Mouse (Mus musculus): ENCODE measurements around the gene Trp53tg5. TPM values are rescaled to one million over a fixed set of nuclear protein-coding genes. Genes with fewer than 3 reads are reported as not detected.

The Trp53tg5 gene
- polyA plus RNA-seq, 1 experiment from 2014 or later: not detected

DNA sequence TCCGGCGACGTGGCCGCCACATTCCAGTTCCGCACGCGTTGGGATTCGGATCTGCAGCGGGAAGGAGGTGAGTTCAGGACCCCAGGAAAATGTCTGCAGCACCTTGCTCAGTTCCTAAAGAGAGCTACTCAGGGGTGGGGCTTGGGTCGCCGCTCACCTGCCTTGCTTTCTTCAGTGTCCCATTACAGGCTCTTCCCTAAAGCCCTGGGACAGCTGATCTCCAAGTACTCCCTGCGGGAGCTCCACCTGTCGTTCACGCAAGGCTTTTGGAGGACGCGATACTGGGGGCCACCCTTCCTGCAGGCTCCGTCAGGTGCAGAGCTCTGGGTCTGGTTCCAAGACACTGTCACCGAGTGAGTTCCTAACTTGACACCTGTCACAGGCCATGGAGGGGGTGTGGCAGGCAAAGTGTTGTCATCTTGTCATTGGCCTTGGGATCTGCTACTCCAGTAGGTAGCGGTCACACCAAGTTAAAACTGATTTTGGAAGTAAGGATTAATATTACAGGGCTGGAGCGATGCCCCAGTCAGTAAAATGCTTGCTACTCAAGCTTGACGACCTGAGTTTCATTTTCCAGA, 24.3 kb upstream of the Trp53tg5 start:
- Histone ChIP-seq H3K27me3 (replicated peaks; ENCODE audit: control insufficient read depth, insufficient read depth, low read length) (no peaks in the 10 kb centered on the region), H3K9me3 (ENCODE audit: control insufficient read depth, low read length) (no peaks in the 10 kb centered on the region), H3K4me1 (ENCODE audit: control insufficient read depth, insufficient read depth, low read depth, low read length) (peaks cover 15% of the 10 kb centered on the region), H3K36me3 (ENCODE audit: control insufficient read depth, insufficient read depth, low read length) (peaks cover 18% of the 10 kb centered on the region; the same call in 1 of the 2 replicates), H3K27ac (ENCODE audit: low read depth, low read length) (0 out of 2 replicates have a peak overlapping the region, but pooled peaks have one; percentile 55), H3K4me3 (ENCODE audit: low read length) (peak overlapping the region; percentile 68), H3K9ac (ENCODE audit: low read depth, low read length) (peak overlapping the region; percentile 87), H3K4me2 (ENCODE audit: low read length) (peak overlapping the region; percentile 87)
- ATAC-seq: peak; percentile 43
- 6% methylated on average over 21 of the region's 21 CpGs for WGBS

DNA sequence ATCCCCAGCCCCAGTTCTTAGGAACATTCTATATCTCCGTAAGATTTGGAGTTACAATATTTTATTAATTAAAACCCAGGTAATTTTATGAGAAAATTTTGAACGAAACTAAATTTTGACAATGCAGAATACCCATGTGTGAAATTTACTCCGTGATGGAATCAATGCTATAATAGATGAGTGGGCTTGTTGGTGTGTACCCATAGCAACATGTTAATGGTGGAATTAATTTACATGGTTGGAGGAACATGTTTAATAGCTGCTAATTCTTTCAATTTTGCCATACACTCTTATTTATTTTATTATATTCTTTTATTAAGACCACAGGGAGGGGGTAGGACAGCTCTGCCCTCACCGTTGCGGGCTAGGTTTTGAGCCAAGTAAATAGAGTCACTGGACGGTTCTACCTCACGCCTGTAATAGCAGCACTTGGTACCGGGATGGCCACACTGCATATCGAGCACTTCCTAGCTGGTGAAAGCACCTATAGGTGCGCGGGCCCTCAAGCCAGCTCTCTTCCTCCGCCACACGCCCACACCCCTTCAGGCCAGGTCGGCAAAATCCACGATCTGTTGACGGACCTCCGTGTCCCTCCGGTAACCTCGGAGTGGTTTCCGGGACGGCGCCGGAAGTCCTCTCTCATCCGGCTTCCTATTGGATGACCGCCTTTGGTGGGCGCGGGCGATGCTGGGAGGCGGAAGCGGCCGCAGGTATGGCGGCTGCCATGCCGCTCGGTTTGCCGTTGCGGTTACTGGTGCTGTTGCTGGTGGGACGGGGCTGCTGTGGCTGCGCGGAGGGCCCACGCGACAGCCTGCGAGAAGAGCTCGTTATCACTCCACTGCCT, 23.5 kb upstream of the Trp53tg5 start, which contains the start of gene Pigt:
Gene Pigt, plus strand, starts transcription at position 674 of the 844 bp plus-strand sequence.
- Histone ChIP-seq H3K4me3 (ENCODE audit: low read length) (peak within 1 kb of the TSS; percentile 68), H3K4me1 (ENCODE audit: control insufficient read depth, insufficient read depth, low read depth, low read length) (peaks cover 15% of the 10 kb centered on the region), H3K9ac (ENCODE audit: low read depth, low read length) (peak within 1 kb of the TSS; percentile 87), H3K27ac (ENCODE audit: low read depth, low read length) (peak within 1 kb of the TSS; percentile 86), H3K9me3 (ENCODE audit: control insufficient read depth, low read length) (no peaks in the 10 kb centered on the region), H3K27me3 (replicated peaks; ENCODE audit: control insufficient read depth, insufficient read depth, low read length) (no peaks in the 10 kb centered on the region), H3K4me2 (ENCODE audit: low read length) (peak within 1 kb of the TSS; percentile 87), H3K36me3 (ENCODE audit: control insufficient read depth, insufficient read depth, low read length) (peaks cover 12% of the 10 kb centered on the region; the same call in 1 of the 2 replicates)
- peak; percentile 94 for ATAC-seq
- WGBS: 4% methylated on average over 43 of the region's 43 CpGs

DNA sequence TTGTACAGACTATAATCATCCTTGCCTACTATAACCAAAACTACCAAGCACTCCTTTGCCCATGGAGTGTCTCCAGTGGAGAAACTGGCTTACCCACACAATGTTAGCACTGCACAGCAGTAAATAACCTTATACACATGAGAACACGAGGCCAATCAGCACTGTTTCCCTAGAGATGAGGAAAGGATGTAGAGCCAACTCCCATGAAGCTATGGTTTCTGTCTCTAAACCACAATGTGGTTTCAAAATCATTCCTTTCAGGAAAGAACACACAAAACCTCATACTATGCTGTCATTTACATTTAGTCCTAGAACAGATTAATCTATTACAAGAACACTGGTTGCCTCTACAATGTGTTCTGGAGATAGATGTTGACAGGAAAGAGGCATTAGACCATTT, 22.8 kb upstream of the Trp53tg5 start:
- H3K27me3 ChIP-seq (replicated peaks; ENCODE audit: control insufficient read depth, insufficient read depth, low read length): no peaks in the 10 kb centered on the region
- 63% methylated on average over 1 of the region's 1 CpGs for WGBS
- H3K4me3 ChIP-seq (ENCODE audit: low read length): no peak overlapping the region; the same call in 1 of the 2 replicates
- no peaks in the 10 kb centered on the region for H3K9me3 ChIP-seq (ENCODE audit: control insufficient read depth, low read length)
- H3K4me2 ChIP-seq (ENCODE audit: low read length): no peak overlapping the region; the same call in 1 of the 2 replicates
- no peak overlapping the region for H3K9ac ChIP-seq (ENCODE audit: low read depth, low read length)
- H3K4me1 ChIP-seq (ENCODE audit: control insufficient read depth, insufficient read depth, low read depth, low read length): peaks cover 15% of the 10 kb centered on the region
- H3K27ac ChIP-seq (ENCODE audit: low read depth, low read length): no peak overlapping the region
- ATAC-seq: no peak
- H3K36me3 ChIP-seq (ENCODE audit: control insufficient read depth, insufficient read depth, low read length): peaks cover 7% of the 10 kb centered on the region; the same call in 1 of the 2 replicates

DNA sequence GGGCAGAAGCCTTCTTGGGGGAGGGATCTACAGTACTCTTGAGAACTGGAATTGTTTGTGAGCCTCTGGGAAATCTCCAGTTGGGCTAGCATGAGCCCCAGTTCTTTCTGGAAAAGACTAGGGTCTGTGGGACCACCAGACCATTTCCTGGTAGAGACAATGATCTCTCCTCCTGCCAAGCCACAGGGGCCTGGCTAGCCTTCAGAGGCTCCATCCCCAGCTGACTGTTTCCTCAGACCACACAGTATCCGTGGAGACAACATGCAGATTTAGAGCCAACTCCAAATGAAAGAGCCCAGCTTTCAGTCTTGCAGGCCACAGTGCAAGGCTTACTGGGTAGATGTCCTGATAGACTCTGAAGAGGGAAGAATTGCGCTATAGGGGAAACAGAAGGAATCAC, 20.6 kb upstream of the Trp53tg5 start:
- ATAC-seq: peak; percentile 70
- peaks cover 15% of the 10 kb centered on the region for H3K4me1 ChIP-seq (ENCODE audit: control insufficient read depth, insufficient read depth, low read depth, low read length)
- no peaks in the 10 kb centered on the region for H3K27me3 ChIP-seq (replicated peaks; ENCODE audit: control insufficient read depth, insufficient read depth, low read length)
- no peak overlapping the region; the same call in 1 of the 2 replicates for H3K27ac ChIP-seq (ENCODE audit: low read depth, low read length)
- H3K4me3 ChIP-seq (ENCODE audit: low read length): no peak overlapping the region
- peaks cover under 1% of the 10 kb centered on the region; the same call in 1 of the 2 replicates for H3K36me3 ChIP-seq (ENCODE audit: control insufficient read depth, insufficient read depth, low read length)
- no peaks in the 10 kb centered on the region for H3K9me3 ChIP-seq (ENCODE audit: control insufficient read depth, low read length)
- WGBS: 44% methylated on average over 2 of the region's 2 CpGs
- H3K9ac ChIP-seq (ENCODE audit: low read depth, low read length): no peak overlapping the region
- no peak overlapping the region for H3K4me2 ChIP-seq (ENCODE audit: low read length)

DNA sequence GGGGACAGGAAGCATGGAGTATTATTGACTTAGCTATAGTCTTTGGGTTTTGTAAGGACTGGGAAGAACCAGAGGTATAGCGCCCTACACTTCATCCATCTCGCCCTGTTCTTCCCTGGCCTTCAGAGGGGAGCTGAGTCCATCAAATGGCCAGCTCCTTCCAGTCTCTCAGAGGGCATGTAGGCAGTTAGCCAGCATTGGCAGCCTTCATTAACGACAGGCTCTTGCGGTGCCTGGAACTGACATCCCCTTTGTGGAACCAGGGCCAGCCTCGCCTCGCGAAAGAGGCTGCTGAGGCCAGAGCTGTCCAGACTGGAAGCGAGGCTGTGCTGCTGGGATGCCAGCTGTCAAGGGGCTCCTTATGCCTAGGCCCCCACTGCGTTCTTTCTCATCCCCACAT, 14.3 kb upstream of the Trp53tg5 start:
- Histone ChIP-seq H3K27me3 (replicated peaks; ENCODE audit: control insufficient read depth, insufficient read depth, low read length) (no peaks in the 10 kb centered on the region), H3K9me3 (ENCODE audit: control insufficient read depth, low read length) (no peaks in the 10 kb centered on the region), H3K4me1 (ENCODE audit: control insufficient read depth, insufficient read depth, low read depth, low read length) (peaks cover 12% of the 10 kb centered on the region), H3K4me3 (ENCODE audit: low read length) (no peak overlapping the region), H3K9ac (ENCODE audit: low read depth, low read length) (no peak overlapping the region; the same call in 1 of the 2 replicates), H3K36me3 (ENCODE audit: control insufficient read depth, insufficient read depth, low read length) (no peaks in the 10 kb centered on the region), H3K4me2 (ENCODE audit: low read length) (peak overlapping the region; percentile 100), H3K27ac (ENCODE audit: low read depth, low read length) (no peak overlapping the region)
- peak; percentile 31; the same call in 1 of the 2 replicates for ATAC-seq
- WGBS: 53% methylated on average over 9 of the region's 9 CpGs

DNA sequence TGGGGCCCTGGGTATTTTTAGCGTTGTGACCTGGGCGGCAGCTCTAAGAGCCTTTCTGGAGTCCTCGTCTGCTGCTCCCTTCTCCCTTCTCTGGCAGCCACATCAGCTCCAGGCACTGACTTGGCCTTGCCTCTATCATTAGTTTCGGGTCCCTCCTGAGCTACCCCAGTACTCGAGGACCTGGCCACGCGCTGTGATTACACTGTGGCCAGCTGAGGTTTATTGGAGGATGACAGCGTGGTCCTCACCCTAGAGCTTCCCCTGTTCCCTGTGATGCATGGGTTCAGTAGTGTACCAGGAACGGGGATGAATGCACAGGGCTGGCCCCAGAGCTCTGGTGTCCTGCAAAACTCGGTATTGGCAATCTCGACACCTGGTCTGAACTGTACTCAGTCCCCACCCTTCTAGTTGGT, 13.6 kb upstream of the Trp53tg5 start:
- Histone ChIP-seq H3K4me1 (ENCODE audit: control insufficient read depth, insufficient read depth, low read depth, low read length) (peaks cover 12% of the 10 kb centered on the region), H3K9me3 (ENCODE audit: control insufficient read depth, low read length) (no peaks in the 10 kb centered on the region), H3K4me2 (ENCODE audit: low read length) (peak overlapping the region; percentile 100), H3K9ac (ENCODE audit: low read depth, low read length) (peak overlapping the region; percentile 80), H3K4me3 (ENCODE audit: low read length) (peak overlapping the region; percentile 87), H3K27ac (ENCODE audit: low read depth, low read length) (peak overlapping the region; percentile 30; the same call in 1 of the 2 replicates), H3K27me3 (replicated peaks; ENCODE audit: control insufficient read depth, insufficient read depth, low read length) (no peaks in the 10 kb centered on the region), H3K36me3 (ENCODE audit: control insufficient read depth, insufficient read depth, low read length) (no peaks in the 10 kb centered on the region)
- WGBS: 13% methylated on average over 11 of the region's 11 CpGs
- no peak for ATAC-seq

DNA sequence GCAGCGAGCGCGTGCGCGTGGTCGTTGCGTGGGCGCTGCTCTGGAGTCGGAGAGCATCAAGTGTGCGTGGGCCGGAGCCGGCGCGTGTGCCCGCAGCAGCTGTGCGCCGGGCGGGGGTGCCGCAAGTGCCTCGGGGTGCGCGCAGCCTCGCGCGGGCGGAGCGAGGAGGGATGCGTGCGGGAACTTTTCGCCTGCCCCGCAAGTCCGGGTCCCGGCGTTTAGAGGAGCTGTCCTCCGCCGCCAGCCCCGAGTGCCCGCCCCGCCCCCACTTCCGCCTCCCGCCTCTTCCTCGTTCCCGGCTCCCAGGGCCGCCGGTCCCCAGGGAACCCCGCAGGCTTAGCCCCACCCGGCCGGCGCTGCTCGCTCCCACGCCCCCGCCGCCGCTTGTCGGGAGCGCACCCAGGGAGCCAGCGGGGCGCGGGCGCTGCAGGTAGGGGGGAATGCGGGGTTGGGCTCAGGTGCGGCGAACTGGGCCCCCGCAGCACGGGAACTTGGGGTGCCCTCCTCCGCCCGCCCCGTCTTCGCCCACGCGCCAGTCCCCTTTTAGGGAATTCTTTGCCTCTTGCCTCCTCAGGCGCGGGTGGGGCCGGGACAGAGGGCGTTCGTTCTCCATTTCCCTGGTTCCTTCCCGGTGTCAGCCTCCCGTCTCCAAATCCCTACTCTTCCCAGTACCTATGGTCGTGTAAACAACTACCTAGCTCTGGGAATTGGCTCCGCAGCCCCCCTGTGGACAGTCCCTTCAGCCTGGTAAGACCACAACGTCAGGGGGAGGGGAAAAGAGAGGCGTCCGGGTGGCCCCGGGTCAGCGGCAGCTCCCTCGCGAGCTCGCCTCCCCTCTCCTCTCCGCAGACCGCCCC, 13.0 kb upstream of the Trp53tg5 start:
- peaks cover 12% of the 10 kb centered on the region for H3K4me1 ChIP-seq (ENCODE audit: control insufficient read depth, insufficient read depth, low read depth, low read length)
- peak overlapping the region; percentile 80 for H3K9ac ChIP-seq (ENCODE audit: low read depth, low read length)
- H3K9me3 ChIP-seq (ENCODE audit: control insufficient read depth, low read length): no peaks in the 10 kb centered on the region
- no peaks in the 10 kb centered on the region for H3K36me3 ChIP-seq (ENCODE audit: control insufficient read depth, insufficient read depth, low read length)
- H3K4me3 ChIP-seq (ENCODE audit: low read length): peak overlapping the region; percentile 87
- H3K27ac ChIP-seq (ENCODE audit: low read depth, low read length): peak overlapping the region; percentile 30; the same call in 1 of the 2 replicates
- peak; percentile 65 for ATAC-seq
- peak overlapping the region; percentile 100 for H3K4me2 ChIP-seq (ENCODE audit: low read length)
- 0% methylated on average over 52 of the region's 90 CpGs for WGBS
- H3K27me3 ChIP-seq (replicated peaks; ENCODE audit: control insufficient read depth, insufficient read depth, low read length): no peaks in the 10 kb centered on the region

DNA sequence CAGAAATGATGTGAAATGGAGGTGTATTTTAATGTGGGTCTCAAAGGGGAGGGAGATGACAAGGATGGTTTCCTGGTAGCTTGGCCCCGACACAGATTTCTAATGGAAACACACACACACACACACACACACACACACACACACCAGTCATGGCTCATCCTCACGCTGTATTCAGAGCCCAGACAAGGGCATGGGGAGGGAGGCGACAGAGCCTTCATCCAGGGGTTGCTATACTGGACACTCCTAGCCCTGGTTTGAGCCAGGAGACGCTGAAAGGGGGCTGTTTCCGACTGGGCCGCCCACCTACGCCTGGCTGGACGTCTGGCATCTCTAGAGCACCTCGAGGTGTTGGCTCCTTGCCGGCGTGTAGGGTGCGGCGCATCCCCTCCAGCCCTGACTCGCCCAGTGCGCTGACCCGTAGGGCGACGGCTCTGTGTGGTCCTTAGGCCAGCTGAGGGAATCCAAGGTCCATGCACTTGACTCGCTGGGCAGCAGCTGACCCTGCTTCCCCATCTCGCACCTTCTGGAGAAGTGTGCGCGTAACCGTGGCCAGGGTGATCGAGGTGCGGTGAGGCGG, 12.2 kb upstream of the Trp53tg5 start, which contains the start of gene Dbndd2:
Gene Dbndd2, plus strand, starts transcription at position 426 of the 577 bp plus-strand sequence.
- Histone ChIP-seq H3K36me3 (ENCODE audit: control insufficient read depth, insufficient read depth, low read length) (no peaks in the 10 kb centered on the region), H3K4me2 (ENCODE audit: low read length) (peak within 1 kb of the TSS; percentile 100), H3K4me3 (ENCODE audit: low read length) (peak within 1 kb of the TSS; percentile 87), H3K27ac (ENCODE audit: low read depth, low read length) (peak within 1 kb of the TSS; percentile 30), H3K9ac (ENCODE audit: low read depth, low read length) (peak within 1 kb of the TSS; percentile 80), H3K4me1 (ENCODE audit: control insufficient read depth, insufficient read depth, low read depth, low read length) (peaks cover 12% of the 10 kb centered on the region), H3K27me3 (replicated peaks; ENCODE audit: control insufficient read depth, insufficient read depth, low read length) (no peaks in the 10 kb centered on the region), H3K9me3 (ENCODE audit: control insufficient read depth, low read length) (no peaks in the 10 kb centered on the region)
- ATAC-seq: peak; percentile 57
- WGBS: 1% methylated on average over 26 of the region's 26 CpGs

All from hindbrain, embryonic 16.5 days (tissue).